Mouse (Mus musculus) midbrain, postnatal 0 days (tissue): ENCODE data around the gene P3h4. TPM values are rescaled to one million over a fixed set of nuclear protein-coding genes. Genes with fewer than 3 reads are reported as not detected.

ENCODE experiments used
- ATAC-seq: fragments of 200-750 bp; cut with Nextera tagmentation; 2 replicates; pipeline ENCODE4 v1.8.0; 2017; ENCODE audit warnings: moderate number of reproducible peaks, mild to moderate bottlenecking, moderate TSS enrichment, moderate library complexity; ENCODE audit not compliant: low FRiP score
- DNase-seq: peaks from one replicate; pipeline ENCODE4 v3.0.0-alpha.2; 2015; ENCODE audit warnings: low spot score
- H3K27ac ChIP-seq: fragments of 300-500 bp; sonication (generic); 2 replicates; pipeline ENCODE4 v1.5.1; 2014; ENCODE audit warnings: low read depth, mild to moderate bottlenecking, low read length, mixed read lengths
- H3K27me3 ChIP-seq: fragments of 300-500 bp; sonication (generic); 2 replicates; pipeline ENCODE4 v1.6.1; 2014; ENCODE audit warnings: low read length, control low read depth, mixed read lengths; ENCODE audit not compliant: insufficient read depth
- H3K36me3 ChIP-seq: fragments of 300-500 bp; sonication (generic); 2 replicates; pipeline ENCODE4 v1.6.1; 2014; ENCODE audit warnings: low read length, control low read depth, mixed read lengths; ENCODE audit not compliant: insufficient read depth
- H3K4me1 ChIP-seq: fragments of 300-500 bp; sonication (generic); 2 replicates; pipeline ENCODE4 v1.6.1; 2014; ENCODE audit warnings: mild to moderate bottlenecking, control low read depth, antibody characterized with exemption, low read length, mixed read lengths; ENCODE audit not compliant: insufficient read depth
- H3K4me2 ChIP-seq: fragments of 300-500 bp; sonication (generic); 2 replicates; pipeline ENCODE4 v1.6.1; 2014; ENCODE audit warnings: low read depth, mild to moderate bottlenecking, low read length, mixed read lengths; ENCODE audit not compliant: poor library complexity, severe bottlenecking
- H3K4me3 ChIP-seq: fragments of 300-500 bp; sonication (generic); 2 replicates; pipeline ENCODE4 v1.5.1; 2014; ENCODE audit warnings: low read depth, mild to moderate bottlenecking, low read length, moderate library complexity
- H3K9ac ChIP-seq: fragments of 300-500 bp; sonication (generic); replicated peaks from 2 replicates; pipeline ENCODE4 v1.6.1; 2014; ENCODE audit warnings: mild to moderate bottlenecking, low read length, moderate library complexity, mixed read lengths; ENCODE audit not compliant: poor library complexity, severe bottlenecking
- H3K9me3 ChIP-seq: fragments of 300-500 bp; sonication (generic); 2 replicates; pipeline ENCODE4 v1.6.1; 2016; ENCODE audit warnings: low read length, control low read depth
- CTCF ChIP-seq: IDR thresholded peaks from 2 replicates; pipeline ENCODE4 v1.5.1; 2016; ENCODE audit warnings: antibody characterized with exemption, mild to moderate bottlenecking
- WGBS: fragments of 180-500 bp; shearing (Covaris S2); extraction: QIAGEN DNeasy Blood & Tissue Kit; methylation state at CpG from one replicate; pipeline ENCODE4 v1.1.7; 2014; 5-methylcytosine and 5-hydroxymethylcytosine counted together
- polyA plus RNA-seq: library from polyadenylated mRNA; unstranded; fragments of >200 nt; fragmentation: Nextera tagmentation; extraction: Ambion mirVana; gene quantifications from 2 replicates; pipeline ENCODE4 v1.2.1, GENCODE M21; 2015
- total RNA-seq: library from RNA; depleted of rRNA; stranded (reverse); fragments of >200 nt; gene quantifications from 2 replicates; pipeline ENCODE4 v1.2.3, GENCODE M21; 2014

P3h4 gene
- total and polyA plus RNA-seq, 2 experiments from 2014 or later, result 23.4 to 26.0 TPM

DNA sequence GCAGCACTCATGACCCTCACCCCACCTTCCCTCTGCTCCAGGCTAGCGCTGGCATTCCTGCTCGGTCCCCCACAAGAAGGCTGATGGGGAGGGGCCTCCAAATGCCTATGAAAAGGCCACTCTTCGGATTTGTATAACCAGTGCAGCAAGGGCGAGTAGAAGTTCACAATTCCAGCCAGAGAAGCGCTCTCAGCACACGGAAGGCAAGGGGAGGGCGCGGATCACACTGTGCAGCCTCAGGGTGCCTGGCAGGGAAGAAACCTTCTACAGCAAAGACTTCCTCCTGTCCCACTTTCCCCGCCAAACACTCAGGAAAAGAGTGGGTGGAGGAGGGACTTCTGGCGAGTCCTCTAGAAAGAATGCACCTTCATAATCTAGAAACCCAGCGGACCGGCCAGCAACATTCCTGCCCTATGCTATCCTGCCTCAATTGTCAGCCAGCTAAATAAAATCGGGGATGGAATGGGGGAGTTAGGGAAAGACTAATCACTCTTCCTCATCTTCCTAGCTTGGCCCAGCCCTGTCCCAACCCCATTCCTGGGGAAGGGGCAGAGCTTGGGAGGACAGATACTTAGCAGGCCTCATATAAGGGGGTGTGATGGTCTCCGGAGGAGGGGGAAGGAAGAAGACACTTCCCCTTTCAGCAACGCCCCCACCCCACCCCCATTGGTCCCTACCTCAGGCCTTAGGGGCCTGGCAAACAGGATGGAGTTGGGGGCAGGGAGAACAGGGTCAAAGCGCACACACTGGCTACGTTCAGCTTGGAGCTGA, 18.6 kb downstream of the P3h4 start:
- 0 out of 2 replicates have a peak, but pooled peaks have one; percentile 27 for TF ChIP-seq CTCF
- Histone ChIP-seq H3K9ac (peak overlapping the region; percentile 80; the same call in 1 of the 2 replicates), H3K4me3 (peak overlapping the region; percentile 86), H3K4me1 (peaks cover 17% of the 10 kb centered on the region), H3K4me2 (peak overlapping the region; percentile 79), H3K27ac (no peak overlapping the region; the same call in 1 of the 2 replicates), H3K9me3 (no peaks in the 10 kb centered on the region), H3K27me3 (no peaks in the 10 kb centered on the region), H3K36me3 (no peaks in the 10 kb centered on the region)
- DNase-seq (no peak), ATAC-seq (no peak)
- 28% methylated on average over 17 of the region's 17 CpGs for WGBS

DNA sequence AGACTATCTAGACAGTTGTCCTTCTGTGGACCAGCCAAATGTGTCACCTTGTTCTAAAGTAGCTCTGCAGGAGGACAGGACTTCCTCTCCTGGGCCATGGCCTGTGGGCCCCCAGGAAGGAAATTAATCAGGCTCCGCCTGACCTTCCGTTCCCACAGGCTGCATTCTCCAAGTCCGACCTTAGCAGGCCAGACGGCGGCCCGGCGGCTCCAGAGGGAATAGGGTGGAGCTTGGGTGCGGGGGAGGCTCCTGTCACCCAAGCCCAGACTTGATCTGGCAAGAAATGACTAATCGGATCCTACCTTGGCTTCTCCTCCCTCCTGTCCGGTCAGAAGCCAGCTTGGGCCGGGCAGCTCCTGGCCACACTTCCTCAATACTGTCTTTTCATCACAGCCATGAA, 19.4 kb downstream of the P3h4 start:
- Histone ChIP-seq H3K27ac (no peak overlapping the region), H3K27me3 (no peaks in the 10 kb centered on the region), H3K36me3 (no peaks in the 10 kb centered on the region), H3K4me1 (peaks cover 17% of the 10 kb centered on the region), H3K4me2 (peak overlapping the region; percentile 79), H3K9ac (no peak overlapping the region), H3K9me3 (no peaks in the 10 kb centered on the region), H3K4me3 (peak overlapping the region; percentile 86)
- DNase-seq (no peak), ATAC-seq (no peak)
- 43% methylated on average over 11 of the region's 11 CpGs for WGBS
- no peak for TF ChIP-seq CTCF

DNA sequence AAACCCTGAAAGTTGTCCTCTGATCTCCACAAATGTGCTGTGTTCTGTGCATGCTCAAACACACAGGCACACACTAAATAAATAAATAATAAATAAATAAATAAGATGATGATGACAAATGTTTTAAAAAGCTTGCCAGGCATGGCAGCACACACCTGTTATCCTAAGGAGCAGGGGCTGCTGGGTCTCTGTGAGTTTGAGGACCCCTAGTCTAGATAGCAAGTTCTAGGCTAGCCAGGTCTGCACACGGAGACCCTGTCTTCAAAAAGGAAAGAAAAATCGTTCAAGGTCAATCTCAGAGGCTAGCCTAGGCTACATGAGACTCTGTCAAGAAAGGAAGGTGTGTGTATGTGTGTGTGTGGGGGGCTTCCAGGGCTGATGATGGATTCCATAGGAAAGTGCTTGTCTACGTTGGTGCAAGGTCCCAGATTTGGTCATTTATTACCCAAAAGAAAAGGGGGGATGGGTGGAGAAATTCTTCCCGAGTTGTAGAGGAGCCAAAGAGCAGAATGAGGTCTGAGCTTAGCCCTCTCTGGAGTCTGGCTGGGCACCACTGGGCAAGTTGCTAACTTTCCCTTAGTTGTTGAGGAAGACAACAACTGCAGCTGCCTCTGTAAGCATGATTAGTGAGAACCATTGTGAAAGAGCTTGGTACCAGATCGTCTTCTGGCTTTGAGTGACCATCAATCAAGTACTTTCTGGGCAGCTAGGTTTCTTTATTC, 20.1 kb downstream of the P3h4 start:
- WGBS, result 69% methylated on average over 5 of the region's 5 CpGs
- no peaks in the 10 kb centered on the region for H3K36me3 ChIP-seq
- TF ChIP-seq CTCF, result no peak
- no peak overlapping the region for H3K4me2 ChIP-seq
- ATAC-seq (no peak), DNase-seq (no peak)
- no peak overlapping the region for H3K4me3 ChIP-seq
- H3K9ac ChIP-seq, result no peak overlapping the region
- H3K9me3 ChIP-seq, result no peaks in the 10 kb centered on the region
- H3K4me1 ChIP-seq, result peaks cover 17% of the 10 kb centered on the region
- H3K27ac ChIP-seq, result no peak overlapping the region
- no peaks in the 10 kb centered on the region for H3K27me3 ChIP-seq

DNA sequence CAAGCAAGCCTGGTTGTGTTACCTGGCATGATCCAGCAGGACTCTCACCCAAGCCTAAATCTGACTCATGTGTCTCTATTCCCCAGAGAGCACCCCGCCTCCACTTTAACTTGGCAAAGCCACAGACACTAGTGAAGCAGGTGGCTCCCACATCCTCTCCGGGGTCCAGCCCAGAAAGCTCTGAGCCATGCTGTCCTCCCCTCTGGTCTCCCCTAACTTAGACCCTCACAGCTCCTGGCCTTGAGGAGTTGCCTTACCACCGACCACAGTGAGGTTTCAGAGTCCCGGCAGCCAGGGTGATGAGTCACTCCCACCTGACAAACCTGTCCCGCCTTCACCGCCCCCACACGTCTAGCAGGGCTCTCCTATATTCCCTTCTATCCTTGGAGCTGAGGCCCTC, 20.9 kb downstream of the P3h4 start:
- Histone ChIP-seq H3K27ac (no peak overlapping the region), H3K9ac (no peak overlapping the region), H3K4me1 (peaks cover 17% of the 10 kb centered on the region), H3K27me3 (no peaks in the 10 kb centered on the region), H3K4me3 (no peak overlapping the region), H3K9me3 (no peaks in the 10 kb centered on the region), H3K4me2 (no peak overlapping the region), H3K36me3 (no peaks in the 10 kb centered on the region)
- WGBS, result 84% methylated on average over 7 of the region's 7 CpGs
- no peak for TF ChIP-seq CTCF
- DNase-seq (no peak), ATAC-seq (no peak)

DNA sequence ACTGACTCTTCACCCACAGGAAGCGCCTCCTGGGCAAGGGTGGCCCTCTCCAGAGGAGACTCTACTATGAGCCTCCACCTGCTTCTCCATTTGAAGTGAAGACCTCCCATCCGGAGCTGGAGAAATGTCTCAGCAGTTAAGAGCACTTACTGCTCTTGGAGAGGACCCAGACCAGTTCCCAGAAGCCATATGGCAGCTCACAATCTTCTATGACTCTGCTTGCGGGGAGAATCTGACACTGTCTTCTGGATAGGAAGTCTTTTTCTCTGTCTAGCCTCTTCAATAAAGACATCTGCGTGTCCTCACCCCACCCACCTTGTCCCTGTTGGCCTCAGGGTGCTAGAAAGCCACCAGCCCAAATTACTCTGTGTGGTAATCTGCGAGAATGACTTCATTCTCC, 21.7 kb downstream of the P3h4 start:
- no peak for ATAC-seq
- Histone ChIP-seq H3K27ac (no peak overlapping the region), H3K9me3 (no peaks in the 10 kb centered on the region), H3K4me2 (no peak overlapping the region), H3K4me3 (no peak overlapping the region), H3K9ac (no peak overlapping the region), H3K36me3 (no peaks in the 10 kb centered on the region), H3K27me3 (no peaks in the 10 kb centered on the region), H3K4me1 (peaks cover 17% of the 10 kb centered on the region)
- no peak for TF ChIP-seq CTCF
- WGBS, result 85% methylated on average over 5 of the region's 5 CpGs
- no peak for DNase-seq

DNA sequence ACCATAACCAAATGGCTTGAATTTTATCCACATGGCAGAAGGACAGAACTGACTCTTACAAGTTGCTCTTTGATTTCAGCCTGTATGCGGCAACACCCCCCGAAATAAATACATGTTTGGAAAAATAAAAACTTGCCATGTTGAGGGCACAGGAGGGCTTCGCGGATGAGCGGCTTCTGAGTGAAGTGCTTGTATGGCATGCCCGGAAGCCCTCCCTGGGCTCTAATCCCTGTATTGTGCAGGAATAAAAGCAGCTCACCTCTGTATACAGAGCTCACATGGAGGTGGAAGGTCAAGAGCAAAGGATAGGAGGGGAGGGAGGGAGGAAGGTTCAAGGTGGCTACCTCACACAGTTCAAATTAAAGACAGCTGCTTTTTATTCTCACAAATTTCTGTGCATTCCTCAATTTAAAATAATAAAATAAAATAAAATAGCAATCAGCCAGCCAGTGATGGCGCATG, 22.7 kb downstream of the P3h4 start:
- no peaks in the 10 kb centered on the region for H3K36me3 ChIP-seq
- ATAC-seq (no peak), DNase-seq (no peak)
- H3K9me3 ChIP-seq, result no peaks in the 10 kb centered on the region
- peaks cover 17% of the 10 kb centered on the region for H3K4me1 ChIP-seq
- H3K4me3 ChIP-seq, result no peak overlapping the region
- no peak overlapping the region for H3K27ac ChIP-seq
- WGBS, result 66% methylated on average over 7 of the region's 7 CpGs
- H3K27me3 ChIP-seq, result no peaks in the 10 kb centered on the region
- H3K4me2 ChIP-seq, result no peak overlapping the region
- no peak overlapping the region for H3K9ac ChIP-seq
- TF ChIP-seq CTCF, result no peak
